Mouse (Mus musculus) G1E (cell line): ENCODE data around the gene Cntn2. TPM values are rescaled to one million over a fixed set of nuclear protein-coding genes. Genes with fewer than 3 reads are reported as not detected.

Experiments
- ATAC-seq: 2 replicates; pipeline ENCODE4 v1.8.0; 2016; ENCODE audit warnings: mild to moderate bottlenecking; ENCODE audit not compliant: insufficient number of reproducible peaks, poor library complexity, low FRiP score, severe bottlenecking; ENCODE audit errors: extremely low read depth
- DNase-seq: peaks from one replicate; pipeline ENCODE4 v3.0.0; 2012; ENCODE audit warnings: low spot score
- H3K27me3 ChIP-seq: 2 replicates; pipeline ENCODE4 v1.6.1; 2012; ENCODE audit warnings: mild to moderate bottlenecking, low read length, inconsistent platforms; ENCODE audit not compliant: insufficient read depth
- H3K36me3 ChIP-seq: replicated peaks from 2 replicates; pipeline ENCODE3; 2012; ENCODE audit warnings: mild to moderate bottlenecking, inconsistent platforms
- H3K4me1 ChIP-seq: 2 replicates; pipeline ENCODE4 v1.6.1; 2012; ENCODE audit warnings: low read depth, low read length, inconsistent platforms, mixed read lengths; ENCODE audit not compliant: insufficient read depth
- H3K4me3 ChIP-seq: 2 replicates; pipeline ENCODE4 v1.5.1; 2012; ENCODE audit warnings: low read depth, mild to moderate bottlenecking, inconsistent platforms, low read length, moderate library complexity, mixed read lengths
- H3K9me3 ChIP-seq: replicated peaks from 2 replicates; pipeline ENCODE4 v1.6.1; 2012; ENCODE audit warnings: inconsistent platforms
- CTCF ChIP-seq: IDR thresholded peaks from 2 replicates; pipeline ENCODE4 v1.5.1; 2012; ENCODE audit warnings: low read depth, low read length, inconsistent platforms, mixed read lengths
- GATA1 ChIP-seq: IDR thresholded peaks from 2 replicates; pipeline ENCODE4 v1.6.1; 2012; ENCODE audit warnings: borderline replicate concordance, low read length, inconsistent platforms, mixed read lengths
- GATA2 ChIP-seq: IDR thresholded peaks from 2 replicates; pipeline ENCODE4 v1.6.1; 2012; ENCODE audit warnings: low read depth, low read length, inconsistent platforms, borderline replicate concordance
- POLR2AphosphoS5 ChIP-seq: IDR thresholded peaks from 2 replicates; pipeline ENCODE4 v1.6.1; 2012; ENCODE audit warnings: low read depth, low read length, inconsistent platforms; ENCODE audit not compliant: insufficient replicate concordance
- TAL1 ChIP-seq: conservative IDR thresholded peaks from 2 replicates; pipeline ENCODE4 v1.6.1; 2012; ENCODE audit warnings: low read depth, low read length, inconsistent platforms, mixed read lengths
- polyA plus RNA-seq: library from polyadenylated mRNA; stranded (reverse); fragments of >175 nt; gene quantifications from 2 replicates; pipeline ENCODE4 v1.2.3, GENCODE M21; 2012
- total RNA-seq, 2 experiments: library from RNA; stranded (forward) in 1 of 2; stranded (reverse) in 1 of 2; fragments of 200-1000 nt in 1 of 2; fragments of >200 nt in 1 of 2; fragmentation: Nextera tagmentation in 1 of 2; gene quantifications; 2 replicates each; pipeline ENCODE4 v1.2.3; 2014 to 2017

The Cntn2 gene
- total and polyA plus RNA-seq, 3 experiments: 0.33 TPM; not detected in 2

- Histone ChIP-seq H3K4me1 (no peaks in the 10 kb centered on the region), H3K4me3 (no peak overlapping the region), H3K36me3 (no peaks in the 10 kb centered on the region), H3K9me3 (no peaks in the 10 kb centered on the region), H3K27me3 (peaks cover 67% of the 10 kb centered on the region)
- ATAC-seq (no peak), DNase-seq (no peak)
- no peak for TF ChIP-seq GATA1
- no peak for TF ChIP-seq POLR2AphosphoS5
- TF ChIP-seq CTCF: no peak
- TF ChIP-seq GATA2: no peak
- TF ChIP-seq TAL1: no peak
Observed at GRCm38 (mm10) chr1:132541171-132541823, 1.8 kb downstream of the Cntn2 start.

- Histone ChIP-seq H3K27me3 (peaks cover 66% of the 10 kb centered on the region), H3K4me3 (no peak overlapping the region), H3K9me3 (no peaks in the 10 kb centered on the region), H3K4me1 (no peaks in the 10 kb centered on the region), H3K36me3 (no peaks in the 10 kb centered on the region)
- ATAC-seq (no peak), DNase-seq (no peak)
- no peak for TF ChIP-seq GATA2
- no peak for TF ChIP-seq POLR2AphosphoS5
- no peak for TF ChIP-seq GATA1
- no peak for TF ChIP-seq TAL1
- TF ChIP-seq CTCF: no peak
Observed at GRCm38 (mm10) chr1:132540701-132541100, 2.4 kb downstream of the Cntn2 start.

GRCm38 (mm10) chr1:132537736-132538135, 5.3 kb downstream of the Cntn2 start:
- Histone ChIP-seq H3K4me1 (no peaks in the 10 kb centered on the region), H3K9me3 (no peaks in the 10 kb centered on the region), H3K4me3 (no peak overlapping the region), H3K27me3 (peaks cover 63% of the 10 kb centered on the region), H3K36me3 (no peaks in the 10 kb centered on the region)
- TF ChIP-seq POLR2AphosphoS5: no peak
- DNase-seq (no peak), ATAC-seq (no peak)

GRCm38 (mm10) chr1:132536416-132536815, 6.6 kb downstream of the Cntn2 start:
- TF ChIP-seq TAL1: no peak
- TF ChIP-seq CTCF: no peak
- no peak for TF ChIP-seq GATA1
- no peak for TF ChIP-seq GATA2
- no peak for TF ChIP-seq POLR2AphosphoS5
- DNase-seq (no peak), ATAC-seq (no peak)
- Histone ChIP-seq H3K9me3 (no peaks in the 10 kb centered on the region), H3K36me3 (no peaks in the 10 kb centered on the region), H3K4me1 (no peaks in the 10 kb centered on the region), H3K4me3 (no peak overlapping the region), H3K27me3 (peaks cover 62% of the 10 kb centered on the region)

- TF ChIP-seq POLR2AphosphoS5: no peak
- TF ChIP-seq GATA2: no peak
- no peak for TF ChIP-seq GATA1
- TF ChIP-seq CTCF: no peak
- TF ChIP-seq TAL1: no peak
- H3K27me3 ChIP-seq: peaks cover 57% of the 10 kb centered on the region
- no peak overlapping the region for H3K4me3 ChIP-seq
- no peaks in the 10 kb centered on the region for H3K9me3 ChIP-seq
- ATAC-seq (no peak), DNase-seq (no peak)
- H3K4me1 ChIP-seq: peaks cover 4% of the 10 kb centered on the region
- H3K36me3 ChIP-seq: no peaks in the 10 kb centered on the region
Observed at GRCm38 (mm10) chr1:132535541-132535940, 7.5 kb downstream of the Cntn2 start.

- Histone ChIP-seq H3K4me1 (peaks cover 7% of the 10 kb centered on the region), H3K36me3 (no peaks in the 10 kb centered on the region), H3K4me3 (no peak overlapping the region), H3K27me3 (peaks cover 49% of the 10 kb centered on the region), H3K9me3 (no peaks in the 10 kb centered on the region)
- no peak for DNase-seq
- TF ChIP-seq GATA2: no peak
- TF ChIP-seq CTCF: no peak
- no peak for TF ChIP-seq GATA1
- TF ChIP-seq POLR2AphosphoS5: no peak
- TF ChIP-seq TAL1: no peak
- ATAC-seq: no peak
Observed at GRCm38 (mm10) chr1:132533840-132534239, 9.2 kb downstream of the Cntn2 start.

GRCm38 (mm10) chr1:132532521-132532920, 10.5 kb downstream of the Cntn2 start:
- no peaks in the 10 kb centered on the region for H3K9me3 ChIP-seq
- DNase-seq (no peak), ATAC-seq (no peak)
- H3K4me1 ChIP-seq: peaks cover 7% of the 10 kb centered on the region
- no peaks in the 10 kb centered on the region for H3K36me3 ChIP-seq
- H3K27me3 ChIP-seq: peaks cover 54% of the 10 kb centered on the region
- H3K4me3 ChIP-seq: no peak overlapping the region
- TF ChIP-seq GATA2 (no peak), TAL1 (no peak), CTCF (no peak), GATA1 (no peak), POLR2AphosphoS5 (no peak)
